Comparison of ENCODE assay signal across 17 mouse cellular contexts in genomic region chr13:112671708-112672107, GRCm38 (mm10). TPM values are rescaled to one million over a fixed set of nuclear protein-coding genes. Genes with fewer than 3 reads are reported as not detected.
DNase-seq lines count a peak whose midpoint lies in the region; ATAC-seq and TF ChIP-seq lines count a peak whose summit lies in the region.
"Had no signal": no experiment of that assay in that cellular context is flagged by ENCODE, and none has a peak within 500 bp of the region (broad histone marks: within the 10 kb centered on the region; RNA-seq: fewer than 3 reads in every experiment).

No protein-coding gene starts in this region.

- 65% methylated on average over 13 of the region's 13 CpGs for WGBS in kidney, postnatal 0 days

- no peaks in the 10 kb centered on the region for H3K4me1 ChIP-seq in kidney, postnatal 0 days (replicated peaks; ENCODE audit: insufficient read depth, low read length)
- H3K4me1 ChIP-seq: forebrain, embryonic 12.5 days had no signal

- DNase-seq in adrenal gland, postnatal 14 days = peak; percentile 50
- no peak for DNase-seq in adrenal gland, adult 8-10 months
- no peak for DNase-seq in kidney, postnatal 0 days (ENCODE audit: low spot score)
- DNase-seq in kidney, adult 11 months = no peak
- DNase-seq in thymus, postnatal 0 days (ENCODE audit: low spot score) = peak; percentile 51
- DNase-seq in thymus, adult 18-20 months = no peak
- DNase-seq in lung, postnatal 10 days = peak; percentile 13
- DNase-seq in adipocyte (ENCODE audit: low spot score) = no peak
- DNase-seq: cerebellum, adult 2 months had no signal

- peaks cover 4% of the 10 kb centered on the region; the same call in 1 of the 2 replicates for H3K36me3 ChIP-seq in kidney, postnatal 0 days (ENCODE audit: insufficient read depth, low read length)

- no peaks in the 10 kb centered on the region for H3K27me3 ChIP-seq in kidney, postnatal 0 days (ENCODE audit: insufficient read depth, low read length)
- H3K27me3 ChIP-seq: embryonic facial prominence, embryonic 15.5 days; forebrain, embryonic 12.5 days; limb, embryonic 12.5 days; neural tube, embryonic 15.5 days had no signal

- H3K4me3 ChIP-seq in kidney, postnatal 0 days (replicated peaks; ENCODE audit: low read depth, low read length) = no peak overlapping the region
- H3K4me3 ChIP-seq: embryonic facial prominence, embryonic 15.5 days; forebrain, embryonic 12.5 days; left cerebral cortex, adult 2 months; limb, embryonic 12.5 days; neural tube, embryonic 15.5 days had no signal

- no peaks in the 10 kb centered on the region for H3K9me3 ChIP-seq in kidney, postnatal 0 days (replicated peaks; ENCODE audit: low read length)
- H3K9me3 ChIP-seq: embryonic facial prominence, embryonic 15.5 days; forebrain, embryonic 12.5 days; limb, embryonic 12.5 days; neural tube, embryonic 15.5 days had no signal

- no peak overlapping the region for H3K27ac ChIP-seq in kidney, postnatal 0 days
- H3K27ac ChIP-seq: embryonic facial prominence, embryonic 15.5 days; forebrain, embryonic 12.5 days; left cerebral cortex, adult 2 months; limb, embryonic 12.5 days; neural tube, embryonic 15.5 days had no signal

- H3K9ac ChIP-seq in kidney, postnatal 0 days (ENCODE audit: low read depth, low read length) = no peak overlapping the region
- H3K9ac ChIP-seq: embryonic facial prominence, embryonic 15.5 days; forebrain, embryonic 12.5 days; limb, embryonic 12.5 days; neural tube, embryonic 15.5 days had no signal

- peak; percentile 19; the same call in 1 of the 2 replicates for TF ChIP-seq CTCF in kidney, postnatal 0 days (IDR thresholded peaks at IDR 0.05; ENCODE audit: low read depth)

- no peak for ATAC-seq in kidney, postnatal 0 days (replicated peaks; ENCODE audit: low FRiP score, low read depth)
- ATAC-seq: hindbrain, embryonic 16.5 days had no signal

- no peak overlapping the region for H3K4me2 ChIP-seq in kidney, postnatal 0 days (ENCODE audit: low read length)
- H3K4me2 ChIP-seq: embryonic facial prominence, embryonic 15.5 days; forebrain, embryonic 12.5 days; limb, embryonic 12.5 days; midbrain, embryonic 11.5 days; neural tube, embryonic 15.5 days had no signal

RNA-seq across cellular contexts. Expression of gene Slc38a9, which starts 11.2 kb away (rescaled TPM):
- total RNA-seq in adrenal gland, postnatal 14 days (2021) = 18.6 and 25.4 TPM in 2 replicates
- total RNA-seq in adrenal gland, adult 8-10 months (2022) = 10 to 100 TPM; 27.8 to 39.4 (median 36.0) TPM
- 11.3 and 11.8 TPM in 2 replicates for polyA plus RNA-seq in kidney, postnatal 0 days (2015; fragmentation: Nextera tagmentation; extraction: Ambion mirVana)
- 34.2 and 47.3 TPM in 2 replicates for polyA plus RNA-seq in thymus, postnatal 0 days (2015; fragmentation: Nextera tagmentation; extraction: Ambion mirVana)

RNA-seq across cellular contexts. Expression of gene Ddx4, which starts 19.4 kb away (rescaled TPM):
- 0.23 and 0.33 TPM in 2 replicates for total RNA-seq in adrenal gland, postnatal 14 days (2021)
- total RNA-seq in adrenal gland, adult 8-10 months (2022) = under 1 TPM; 0.27 to 0.96 (median 0.53) TPM
- 0.36 and 0.47 TPM in 2 replicates for polyA plus RNA-seq in kidney, postnatal 0 days (2015; fragmentation: Nextera tagmentation; extraction: Ambion mirVana)
- polyA plus RNA-seq in thymus, postnatal 0 days (2015; fragmentation: Nextera tagmentation; extraction: Ambion mirVana) = 0.17 and 0.26 TPM in 2 replicates
- polyA plus RNA-seq: small intestine, adult 2 months had no signal

Comparison
In these comparisons a context has a peak if more than half of its experiments do, and no peak if none do; other contexts are left out.
1. DNase-seq: peak in adrenal gland, postnatal 14 days (single experiment), thymus, postnatal 0 days (single experiment) and lung, postnatal 10 days (single experiment); none in adrenal gland, adult 8-10 months (single experiment), kidney, postnatal 0 days (single experiment), kidney, adult 11 months (single experiment), thymus, adult 18-20 months (0 of 2) and adipocyte (single experiment).